Mouse (Mus musculus) heart, postnatal 0 days (tissue): ENCODE results near the gene Kansl1l.

Experiments
- CTCF ChIP-seq: IDR thresholded peaks from 2 replicates; pipeline ENCODE4 v1.5.1; 2016; ENCODE audit warnings: antibody characterized with exemption, control low read depth, low read depth
- EP300 ChIP-seq: IDR thresholded peaks from 2 replicates; pipeline ENCODE4 v1.6.1; 2016; ENCODE audit warnings: antibody characterized with exemption, low read depth

- TF ChIP-seq CTCF, result no peak
- TF ChIP-seq EP300, result no peak
Observed at GRCm38 (mm10) chr1:66805408-66805807, 12.0 kb downstream of the Kansl1l start.
